In the genomic region with DNA sequence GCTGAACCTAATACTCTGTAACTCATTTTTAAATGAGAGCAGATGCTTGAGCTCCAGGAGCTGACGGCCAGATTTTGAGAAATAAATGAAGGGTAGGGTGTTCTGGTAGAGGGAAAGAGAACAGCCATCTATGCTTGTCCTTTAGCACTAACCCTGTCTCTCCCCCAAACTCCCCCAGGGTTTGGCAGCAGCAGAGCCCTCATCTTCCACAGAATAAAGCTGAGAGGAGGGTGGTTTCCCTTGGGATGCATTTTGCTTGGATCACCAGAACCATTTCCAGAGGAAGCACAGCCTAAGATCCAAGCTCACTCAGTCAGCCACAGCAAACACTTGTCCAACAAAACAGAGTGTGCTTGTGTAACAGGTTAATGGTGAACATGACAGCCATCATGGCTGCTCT, we compare ENCODE assay signal across 14 mouse cellular contexts.
DNase-seq lines count a peak whose midpoint lies in the region; ATAC-seq and TF ChIP-seq lines count a peak whose summit lies in the region.
"Had no signal": no experiment of that assay in that cellular context is flagged by ENCODE, and none has a peak within 500 bp of the region (broad histone marks: within the 10 kb centered on the region; RNA-seq: fewer than 3 reads in every experiment).

No protein-coding gene starts in this region.

- no peaks in the 10 kb centered on the region for H3K9me3 ChIP-seq in embryonic facial prominence, embryonic 12.5 days
- no peaks in the 10 kb centered on the region for H3K9me3 ChIP-seq in embryonic facial prominence, embryonic 10.5 days
- no peaks in the 10 kb centered on the region for H3K9me3 ChIP-seq in stomach, embryonic 14.5 days (ENCODE audit: control insufficient read depth, low read depth, low read length)
- no peaks in the 10 kb centered on the region for H3K9me3 ChIP-seq in stomach, postnatal 0 days (ENCODE audit: control insufficient read depth, low read length)
- no peaks in the 10 kb centered on the region for H3K9me3 ChIP-seq in stomach, embryonic 16.5 days (replicated peaks; ENCODE audit: control insufficient read depth, low read length)
- H3K9me3 ChIP-seq: G1E had no signal

- no peak for TF ChIP-seq CTCF in kidney, adult 2 months (conservative IDR thresholded peaks at IDR 0.05; ENCODE audit: insufficient read depth, insufficient read length, low read depth, low read length)
- TF ChIP-seq CTCF in stomach, postnatal 0 days (IDR thresholded peaks at IDR 0.05; ENCODE audit: low read depth) = no peak

- H3K27me3 ChIP-seq in embryonic facial prominence, embryonic 12.5 days = no peaks in the 10 kb centered on the region
- no peaks in the 10 kb centered on the region for H3K27me3 ChIP-seq in embryonic facial prominence, embryonic 10.5 days (replicated peaks; ENCODE audit: low read depth, poor library complexity, severe bottlenecking)
- H3K27me3 ChIP-seq in kidney, adult 2 months (replicated peaks; ENCODE audit: control insufficient read depth, insufficient read depth, low read length) = no peaks in the 10 kb centered on the region
- no peaks in the 10 kb centered on the region for H3K27me3 ChIP-seq in stomach, embryonic 14.5 days (ENCODE audit: control insufficient read depth, insufficient read depth, low read length)
- no peaks in the 10 kb centered on the region for H3K27me3 ChIP-seq in stomach, postnatal 0 days (ENCODE audit: control insufficient read depth, insufficient read depth, low read length)
- H3K27me3 ChIP-seq in stomach, embryonic 16.5 days (ENCODE audit: control insufficient read depth, insufficient read depth, low read length) = no peaks in the 10 kb centered on the region

- no peak overlapping the region for H3K4me3 ChIP-seq in embryonic facial prominence, embryonic 12.5 days
- H3K4me3 ChIP-seq in embryonic facial prominence, embryonic 10.5 days = no peak overlapping the region
- no peak overlapping the region for H3K4me3 ChIP-seq in kidney, adult 2 months (ENCODE audit: insufficient read depth, low read depth, low read length)
- no peak overlapping the region for H3K4me3 ChIP-seq in stomach, embryonic 14.5 days (ENCODE audit: low read depth, low read length)
- no peak overlapping the region for H3K4me3 ChIP-seq in stomach, postnatal 0 days (ENCODE audit: low read depth, low read length)
- H3K4me3 ChIP-seq in stomach, embryonic 16.5 days (replicated peaks; ENCODE audit: low read length) = no peak overlapping the region

- peaks cover 4% of the 10 kb centered on the region for H3K4me1 ChIP-seq in embryonic facial prominence, embryonic 12.5 days
- H3K4me1 ChIP-seq in embryonic facial prominence, embryonic 10.5 days = peaks cover 7% of the 10 kb centered on the region; the same call in 1 of the 2 replicates
- no peaks in the 10 kb centered on the region for H3K4me1 ChIP-seq in kidney, adult 2 months (ENCODE audit: control insufficient read depth, insufficient read depth, low read length)
- H3K4me1 ChIP-seq in stomach, embryonic 14.5 days (ENCODE audit: control insufficient read depth, insufficient read depth, low read length) = no peaks in the 10 kb centered on the region
- no peaks in the 10 kb centered on the region for H3K4me1 ChIP-seq in stomach, postnatal 0 days (replicated peaks; ENCODE audit: control insufficient read depth, insufficient read depth)
- H3K4me1 ChIP-seq in stomach, embryonic 16.5 days (ENCODE audit: control insufficient read depth, insufficient read depth, low read length) = no peaks in the 10 kb centered on the region; the same call in 1 of the 2 replicates

- no peak for TF ChIP-seq POLR2A in kidney, adult 2 months (IDR thresholded peaks at IDR 0.05; ENCODE audit: low read depth, low read length)

- no peak overlapping the region for H3K9ac ChIP-seq in embryonic facial prominence, embryonic 12.5 days
- no peak overlapping the region for H3K9ac ChIP-seq in stomach, embryonic 14.5 days (replicated peaks; ENCODE audit: low read depth, low read length)
- H3K9ac ChIP-seq in stomach, postnatal 0 days (ENCODE audit: low read length) = no peak overlapping the region
- H3K9ac ChIP-seq in stomach, embryonic 16.5 days (ENCODE audit: low read length) = no peak overlapping the region

- H3K4me2 ChIP-seq in embryonic facial prominence, embryonic 12.5 days (replicated peaks) = no peak overlapping the region
- no peak overlapping the region for H3K4me2 ChIP-seq in stomach, embryonic 14.5 days (replicated peaks; ENCODE audit: low read depth, low read length)
- H3K4me2 ChIP-seq in stomach, postnatal 0 days (replicated peaks; ENCODE audit: low read depth) = no peak overlapping the region
- no peak overlapping the region for H3K4me2 ChIP-seq in stomach, embryonic 16.5 days (ENCODE audit: low read depth, low read length)

- 18% methylated on average over 1 of the region's 1 CpGs for WGBS in embryonic facial prominence, embryonic 12.5 days
- WGBS in embryonic facial prominence, embryonic 10.5 days = 42% methylated on average over 1 of the region's 1 CpGs
- 74% methylated on average over 1 of the region's 1 CpGs for WGBS in kidney, adult 2 months
- 28% methylated on average over 1 of the region's 1 CpGs for WGBS in stomach, embryonic 14.5 days
- WGBS in stomach, postnatal 0 days = 24% methylated on average over 1 of the region's 1 CpGs
- 21% methylated on average over 1 of the region's 1 CpGs for WGBS in stomach, embryonic 16.5 days

- peak overlapping the region; percentile 70 for H3K27ac ChIP-seq in embryonic facial prominence, embryonic 12.5 days
- H3K27ac ChIP-seq in embryonic facial prominence, embryonic 10.5 days (replicated peaks) = no peak overlapping the region
- H3K27ac ChIP-seq in kidney, adult 2 months (ENCODE audit: insufficient read depth, low read depth, low read length) = no peak overlapping the region
- H3K27ac ChIP-seq in stomach, embryonic 14.5 days (ENCODE audit: low read length) = peak overlapping the region; percentile 79
- H3K27ac ChIP-seq in stomach, postnatal 0 days (replicated peaks) = no peak overlapping the region
- H3K27ac ChIP-seq in stomach, embryonic 16.5 days (ENCODE audit: low read length) = peak overlapping the region; percentile 66

- no peak for ATAC-seq in embryonic facial prominence, embryonic 12.5 days (ENCODE audit: insufficient number of reproducible peaks, insufficient read depth, low FRiP score, low TSS enrichment)
- no peak for ATAC-seq in stomach, embryonic 14.5 days (ENCODE audit: insufficient number of reproducible peaks, insufficient read depth, low FRiP score, low read depth)
- no peak for ATAC-seq in stomach, postnatal 0 days (ENCODE audit: low FRiP score, low TSS enrichment)
- no peak for ATAC-seq in stomach, embryonic 16.5 days (ENCODE audit: insufficient read depth, low FRiP score)
- ATAC-seq: midbrain, embryonic 16.5 days had no signal

- no peaks in the 10 kb centered on the region for H3K36me3 ChIP-seq in embryonic facial prominence, embryonic 12.5 days
- H3K36me3 ChIP-seq in embryonic facial prominence, embryonic 10.5 days (replicated peaks) = no peaks in the 10 kb centered on the region
- no peaks in the 10 kb centered on the region for H3K36me3 ChIP-seq in kidney, adult 2 months (ENCODE audit: control insufficient read depth, insufficient read depth, low read length)
- H3K36me3 ChIP-seq in stomach, embryonic 14.5 days (ENCODE audit: control insufficient read depth, insufficient read depth, low read length) = no peaks in the 10 kb centered on the region
- no peaks in the 10 kb centered on the region for H3K36me3 ChIP-seq in stomach, postnatal 0 days (ENCODE audit: control insufficient read depth, insufficient read depth, low read length)
- no peaks in the 10 kb centered on the region for H3K36me3 ChIP-seq in stomach, embryonic 16.5 days (ENCODE audit: control insufficient read depth, insufficient read depth, low read length)
- H3K36me3 ChIP-seq: G1E had no signal

- TF ChIP-seq EP300 in stomach, postnatal 0 days (optimal IDR thresholded peaks at IDR 0.05) = no peak

- no peak for DNase-seq in embryonic facial prominence, embryonic 10.5 days (ENCODE audit: low spot score)
- DNase-seq in kidney, adult 2 months = peak; percentile 3
- DNase-seq in kidney, adult 8-10 months = no peak
- DNase-seq in stomach, postnatal 0 days (ENCODE audit: low spot score) = no peak
- DNase-seq in adrenal gland, adult 18-20 months (ENCODE audit: low spot score in 2 of 2) = no peak
- DNase-seq: B cell, adult 2 months; cerebellum, postnatal 25 days; lung, postnatal 10 days; right cerebral cortex, postnatal 25 days had no signal

Comparison
In these comparisons a context has a peak if more than half of its experiments do, and no peak if none do; other contexts are left out.
1. H3K27ac ChIP-seq: peak in embryonic facial prominence, embryonic 12.5 days (single experiment), stomach, embryonic 14.5 days (single experiment) and stomach, embryonic 16.5 days (single experiment); none in embryonic facial prominence, embryonic 10.5 days (single experiment), kidney, adult 2 months (single experiment) and stomach, postnatal 0 days (single experiment).